Mouse (Mus musculus): ENCODE data around the gene Prps1l3.

The Prps1l3 gene

GRCm38 (mm10) chr12:57243671-57244495 is 13.7 kb downstream of the Prps1l3 start:
- no peak for DNase-seq (ENCODE audit: low read depth, low spot score)

GRCm38 (mm10) chr12:57258572-57258971 is 28.4 kb downstream of the Prps1l3 start:
- DNase-seq (ENCODE audit: low read depth, low spot score): peak; percentile 11

DNA sequence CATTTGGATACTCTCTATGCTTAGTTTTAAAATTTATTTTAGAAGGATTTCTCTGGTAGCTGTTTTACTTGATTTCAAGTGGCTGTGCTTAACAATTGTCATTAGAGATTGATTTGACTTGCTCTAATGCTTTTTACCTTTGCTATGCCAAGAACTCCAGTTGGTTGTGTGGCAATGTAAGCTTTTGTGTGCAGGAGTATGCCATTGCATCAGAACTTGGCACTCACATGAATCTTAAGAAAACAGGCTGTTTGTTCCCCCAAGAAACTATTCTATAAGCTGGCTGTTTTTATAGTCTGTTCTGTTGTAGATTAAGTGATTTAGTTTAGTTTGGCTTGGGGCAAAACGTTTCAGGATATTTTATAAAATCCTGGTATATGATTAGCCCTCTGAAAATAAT is 45.2 kb downstream of the Prps1l3 start:
- DNase-seq (ENCODE audit: low read depth, low spot score): no peak

DNA sequence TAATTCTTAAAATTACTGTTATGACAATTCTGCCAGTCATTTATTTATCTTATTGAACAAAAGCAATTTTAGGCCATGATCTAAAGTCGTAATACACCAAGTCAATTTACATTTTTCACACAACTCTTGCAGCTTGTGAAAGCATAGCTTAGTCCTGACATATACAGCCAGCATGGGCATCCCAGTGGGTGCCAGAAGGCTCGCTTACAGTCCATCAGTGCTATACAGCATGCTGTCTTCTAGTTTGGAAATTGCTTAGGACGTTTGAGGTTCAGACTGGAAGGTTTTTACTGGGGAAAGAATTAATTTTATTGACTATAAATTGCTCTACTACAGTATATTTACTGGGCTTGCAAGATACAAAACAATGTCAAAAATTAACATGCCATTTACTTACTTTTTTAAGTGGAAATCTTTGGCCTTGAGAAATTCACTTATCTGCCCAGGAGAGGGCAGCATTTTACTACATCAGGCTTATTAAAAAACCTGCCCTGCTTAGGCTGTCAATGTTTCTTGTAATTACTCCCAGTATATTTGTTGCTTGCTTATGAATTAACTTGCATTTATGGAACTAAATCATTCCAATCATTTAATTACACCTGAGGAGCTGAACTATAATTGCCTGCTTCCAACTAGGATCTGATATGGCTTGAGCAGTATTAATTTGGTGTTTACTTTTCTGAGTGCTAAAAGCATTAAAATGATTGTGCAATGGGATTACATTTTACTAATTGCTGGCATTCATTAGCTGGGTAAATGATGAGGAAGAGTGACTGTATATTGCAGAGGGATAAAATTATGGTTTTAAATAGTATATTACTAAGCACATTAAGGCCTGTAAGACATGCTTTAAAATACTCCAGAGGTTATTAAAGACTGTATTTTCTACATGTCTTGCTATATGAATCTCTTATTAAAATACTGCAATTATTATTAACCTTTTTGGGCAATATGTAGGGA is 51.2 kb downstream of the Prps1l3 start:
- peak; percentile 50 for DNase-seq (ENCODE audit: low read depth, low spot score)

GRCm38 (mm10) chr12:57285303-57286059 is 55.3 kb downstream of the Prps1l3 start:
- no peak for DNase-seq (ENCODE audit: low read depth, low spot score)

Data from CD4-positive, CD25-positive, alpha-beta regulatory T cell, adult 2 months (primary cell).